Mouse (Mus musculus): Measurements from ENCODE around the gene Scn4b.

Scn4b gene
- long read RNA-seq, experiment 1 = 0 reads
- long read RNA-seq, experiment 2 = 0 reads

GRCm38 (mm10) chr9:45138191-45139032 is at the start of gene Scn4b:
Gene Scn4b, plus strand, starts transcription at chr9:45138395.
- intact Hi-C loops (cut with DNase I) = no loop called here

GRCm38 (mm10) chr9:45090811-45091210 is 47.4 kb upstream of the Scn4b start:
- intact Hi-C loops (cut with DNase I) = no loop called here

- intact Hi-C loops (cut with DNase I) = no loop called here
Observed at GRCm38 (mm10) chr9:45092641-45093040, 45.6 kb upstream of the Scn4b start.

- intact Hi-C loops (cut with DNase I) = no loop called here
Observed at GRCm38 (mm10) chr9:45095149-45095937, 42.9 kb upstream of the Scn4b start.

GRCm38 (mm10) chr9:45097877-45098276 is 40.3 kb upstream of the Scn4b start:
- intact Hi-C loops (cut with DNase I) = no loop called here

- intact Hi-C loops (cut with DNase I) = no loop called here
Observed at GRCm38 (mm10) chr9:45098426-45098825, 39.8 kb upstream of the Scn4b start.

- intact Hi-C loops (cut with DNase I) = no loop called here
Observed at GRCm38 (mm10) chr9:45102528-45102927, 35.7 kb upstream of the Scn4b start.

GRCm38 (mm10) chr9:45103211-45103979 is 34.8 kb upstream of the Scn4b start:
- intact Hi-C loops (cut with DNase I) = no loop called here

- intact Hi-C loops (cut with DNase I) = no loop called here
Observed at GRCm38 (mm10) chr9:45105596-45106374, 32.4 kb upstream of the Scn4b start.

- intact Hi-C loops (cut with DNase I) = no loop called here
Observed at GRCm38 (mm10) chr9:45115706-45116105, 22.5 kb upstream of the Scn4b start.

GRCm38 (mm10) chr9:45116819-45117218 is 21.4 kb upstream of the Scn4b start:
- intact Hi-C loops (cut with DNase I) = no loop called here

- intact Hi-C loops (cut with DNase I) = no loop called here
Observed at GRCm38 (mm10) chr9:45117741-45118431, 20.3 kb upstream of the Scn4b start, which contains the start of gene Scn2b. Gene Scn2b, plus strand, starts transcription at chr9:45117782.

- intact Hi-C loops (cut with DNase I) = no loop called here
Observed at GRCm38 (mm10) chr9:45118552-45118951, 19.6 kb upstream of the Scn4b start.

GRCm38 (mm10) chr9:45119316-45119953 is 18.8 kb upstream of the Scn4b start:
- intact Hi-C loops (cut with DNase I) = no loop called here

- intact Hi-C loops (cut with DNase I) = no loop called here
Observed at GRCm38 (mm10) chr9:45119954-45120530, 18.2 kb upstream of the Scn4b start.

- intact Hi-C loops (cut with DNase I) = no loop called here
Observed at GRCm38 (mm10) chr9:45120567-45120966, 17.6 kb upstream of the Scn4b start.

- intact Hi-C loops (cut with DNase I) = no loop called here
Observed at GRCm38 (mm10) chr9:45121001-45121400, 17.2 kb upstream of the Scn4b start.

- intact Hi-C loops (cut with DNase I) = no loop called here
Observed at GRCm38 (mm10) chr9:45121769-45122168, 16.4 kb upstream of the Scn4b start.

- intact Hi-C loops (cut with DNase I) = no loop called here
Observed at GRCm38 (mm10) chr9:45122209-45122761, 15.9 kb upstream of the Scn4b start.
